Mouse (Mus musculus): Measurements from ENCODE around the gene Psma5. TPM values are rescaled to one million over a fixed set of nuclear protein-coding genes. Genes with fewer than 3 reads are reported as not detected.
"Not testable (repeated sequence)": the region's sequence is repeated elsewhere in the genome, so short reads cannot be mapped to it uniquely, and the experiment has no call there.

Gene Psma5
- polyA plus RNA-seq, 1 experiment, result 37.4 TPM

DNA sequence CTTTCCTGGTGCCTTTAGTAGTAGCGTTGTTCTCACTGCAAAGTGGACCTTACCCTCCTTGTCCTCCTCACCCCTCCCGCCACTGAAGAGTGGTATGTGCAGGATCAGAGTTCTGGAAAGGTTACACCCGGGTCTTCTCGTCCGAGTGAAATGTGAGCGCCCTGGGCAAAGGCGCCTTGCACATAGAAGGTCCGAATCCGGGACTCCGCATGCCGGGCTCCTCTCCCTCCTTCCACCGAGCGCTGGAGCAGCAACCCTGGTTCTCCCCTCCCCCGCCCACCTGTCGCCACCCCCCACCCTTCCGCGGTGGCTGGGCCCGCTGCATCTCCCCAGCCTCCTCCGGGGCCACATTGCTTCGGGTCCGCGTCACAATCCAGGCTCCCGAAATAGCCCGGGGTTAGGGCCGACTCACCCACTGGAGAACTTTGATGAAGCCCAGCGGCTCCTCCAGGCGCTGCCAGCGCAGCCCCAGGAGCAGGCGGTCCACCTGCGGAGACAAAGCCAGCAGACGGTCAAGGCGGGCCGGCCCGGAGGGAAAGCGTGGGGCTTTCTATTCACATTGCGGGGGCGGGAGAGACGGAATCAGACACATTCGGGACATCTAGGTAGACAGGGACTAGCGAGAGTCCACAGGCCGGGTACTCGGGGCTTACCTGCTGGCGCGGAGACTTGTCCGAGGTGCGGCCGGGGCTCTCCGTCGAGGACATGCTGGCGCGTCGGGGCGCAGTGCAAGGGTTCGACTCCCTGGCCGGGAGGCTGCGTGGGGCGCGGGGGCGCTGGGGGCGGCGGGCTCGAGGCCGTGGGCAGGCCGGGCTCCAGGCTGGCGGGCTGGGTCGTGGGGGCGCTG lies 30.8 kb upstream of the Psma5 start:
- TF ChIP-seq POLR2A (IDR thresholded peaks at IDR 0.05; ENCODE audit: borderline replicate concordance, extremely low read depth, low read depth, low read length) (no peak), CTCF (IDR thresholded peaks at IDR 0.05; ENCODE audit: insufficient read depth, low read length) (no peak)
- peak overlapping the region; percentile 52 for H3K4me3 ChIP-seq (replicated peaks; ENCODE audit: extremely low read depth, low read depth, low read length)
- H3K4me1 ChIP-seq (ENCODE audit: control insufficient read depth, insufficient read depth, low read length), result peaks cover 5% of the 10 kb centered on the region; the same call in 1 of the 2 replicates
- peak; percentile 16 for DNase-seq
- 3% methylated on average over 65 of the region's 67 CpGs for WGBS

DNA sequence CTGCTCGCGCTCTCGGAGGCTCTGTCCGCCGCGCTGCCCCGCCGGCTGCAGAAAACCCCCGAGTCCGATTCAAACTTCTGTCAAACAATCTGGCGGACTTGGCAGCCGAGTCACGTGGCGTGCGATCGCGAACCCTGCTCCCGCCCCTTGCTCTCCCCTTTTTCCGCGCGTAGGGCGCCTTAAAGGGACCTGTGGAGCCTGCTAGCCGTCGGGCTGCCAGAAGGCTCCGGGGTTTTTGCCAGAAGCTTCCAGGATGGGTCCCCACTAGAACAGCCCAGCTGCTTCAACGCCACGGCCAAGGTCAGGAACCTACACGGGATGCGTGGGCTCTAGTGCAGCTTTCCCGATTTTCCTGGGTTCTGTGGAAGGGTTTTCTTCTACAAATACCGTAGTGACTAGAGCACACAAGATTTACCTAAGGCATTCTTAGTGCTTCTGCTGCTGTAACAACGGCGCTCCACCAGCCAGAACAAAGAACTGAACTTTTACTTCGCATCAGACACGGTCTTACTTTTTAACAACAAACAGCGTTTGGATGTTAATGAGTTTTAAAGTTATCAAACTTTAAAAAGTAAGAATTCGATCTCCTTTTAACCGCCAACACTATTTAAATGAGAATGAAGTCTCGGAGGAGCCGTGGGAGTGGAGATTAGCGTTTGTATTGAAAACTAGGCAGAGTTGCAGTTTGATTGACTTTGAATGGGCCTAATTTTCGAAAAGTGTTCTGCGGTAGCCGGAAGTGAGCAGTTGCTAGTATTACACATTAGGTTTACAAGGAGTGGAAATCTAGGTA lies 30.0 kb upstream of the Psma5 start, which contains the start of gene Sypl2:
Sypl2 (minus strand) TSS at position 91 of the 793 bp plus-strand sequence.
- WGBS, result 7% methylated on average over 44 of the region's 44 CpGs
- H3K4me3 ChIP-seq (replicated peaks; ENCODE audit: extremely low read depth, low read depth, low read length), result peak within 1 kb of the TSS; percentile 52
- peaks cover 5% of the 10 kb centered on the region; the same call in 1 of the 2 replicates for H3K4me1 ChIP-seq (ENCODE audit: control insufficient read depth, insufficient read depth, low read length)
- DNase-seq, result peak; percentile 36
- TF ChIP-seq POLR2A (IDR thresholded peaks at IDR 0.05; ENCODE audit: borderline replicate concordance, extremely low read depth, low read depth, low read length) (no peak), CTCF (IDR thresholded peaks at IDR 0.05; ENCODE audit: insufficient read depth, low read length) (no peak)

DNA sequence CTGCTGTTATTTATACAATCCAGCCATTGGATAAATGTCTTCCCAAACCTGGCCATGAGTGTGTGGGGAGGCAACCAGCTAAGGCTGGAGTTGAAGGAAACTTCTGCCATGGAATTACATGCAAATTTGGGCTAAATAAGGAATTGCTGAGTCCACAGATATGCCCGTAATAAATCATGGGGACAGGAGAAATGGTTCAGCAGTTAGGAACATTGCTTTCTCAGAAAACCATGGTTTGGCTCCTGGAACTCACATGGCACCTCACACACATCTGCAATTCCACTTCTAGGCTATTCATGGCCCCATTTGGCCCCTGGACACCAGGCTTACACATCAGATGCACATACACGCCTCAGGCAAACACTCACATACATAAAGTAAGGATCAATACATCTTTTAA lies 29.2 kb upstream of the Psma5 start:
- WGBS, result 83% methylated on average over 2 of the region's 2 CpGs
- no peak for DNase-seq
- H3K4me3 ChIP-seq (replicated peaks; ENCODE audit: extremely low read depth, low read depth, low read length), result no peak overlapping the region
- peaks cover 5% of the 10 kb centered on the region; the same call in 1 of the 2 replicates for H3K4me1 ChIP-seq (ENCODE audit: control insufficient read depth, insufficient read depth, low read length)
- TF ChIP-seq POLR2A (IDR thresholded peaks at IDR 0.05; ENCODE audit: borderline replicate concordance, extremely low read depth, low read depth, low read length) (no peak), CTCF (IDR thresholded peaks at IDR 0.05; ENCODE audit: insufficient read depth, low read length) (no peak)

DNA sequence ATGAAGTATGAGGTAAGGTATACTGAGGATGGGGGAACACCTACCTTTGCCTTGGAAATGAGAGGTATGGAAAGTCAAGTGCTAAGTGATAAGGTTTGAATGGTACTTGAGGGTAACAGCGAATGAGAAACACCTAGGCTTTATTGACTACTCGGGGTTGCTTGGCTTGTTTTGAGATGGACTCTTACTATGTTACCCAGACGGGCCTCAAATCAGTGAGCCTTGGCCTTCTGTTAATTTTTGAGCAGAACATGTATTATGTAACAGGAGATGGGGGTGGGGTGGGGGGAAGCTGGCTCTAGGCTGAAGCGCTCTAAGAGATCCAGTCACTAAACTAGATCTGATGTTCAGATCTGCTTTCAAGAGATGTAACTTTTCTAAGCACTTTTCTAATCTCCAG lies 25.1 kb upstream of the Psma5 start:
- TF ChIP-seq CTCF (IDR thresholded peaks at IDR 0.05; ENCODE audit: insufficient read depth, low read length) (no peak), POLR2A (IDR thresholded peaks at IDR 0.05; ENCODE audit: borderline replicate concordance, extremely low read depth, low read depth, low read length) (no peak)

DNA sequence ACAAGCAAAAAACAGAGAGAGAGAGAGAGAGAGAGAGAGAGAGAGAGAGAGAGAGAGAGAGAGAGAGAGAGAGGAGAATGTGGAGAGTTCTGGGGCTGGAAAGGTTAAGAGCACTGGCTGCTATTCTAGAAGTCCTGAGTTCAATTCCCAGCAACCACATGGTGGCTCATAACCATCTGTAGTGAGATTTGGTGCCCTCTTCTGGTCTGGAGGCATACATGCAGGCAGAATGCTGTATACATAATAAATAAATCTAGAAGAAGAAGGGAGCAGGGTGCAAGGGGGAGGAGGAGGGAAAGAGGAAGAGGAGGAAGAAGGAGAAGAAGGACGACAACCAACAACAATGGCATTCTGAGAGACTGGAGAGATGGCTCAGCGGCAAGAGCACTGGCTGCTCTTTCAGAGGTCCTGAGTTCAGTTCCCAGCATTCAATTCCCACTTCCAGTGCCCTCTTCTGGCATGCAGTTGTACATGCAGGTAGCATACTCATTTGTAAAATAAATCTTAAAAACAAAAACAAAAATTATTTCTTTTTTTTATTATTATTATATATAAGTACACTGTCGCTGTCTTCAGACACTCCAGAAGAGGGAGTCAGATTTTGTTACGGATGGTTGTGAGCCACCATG lies 19.1 kb upstream of the Psma5 start:
- not testable (repeated sequence) for H3K4me1 ChIP-seq (ENCODE audit: control insufficient read depth, insufficient read depth, low read length); H3K4me3 ChIP-seq (replicated peaks; ENCODE audit: extremely low read depth, low read depth, low read length); DNase-seq
- 83% methylated on average over 4 of the region's 4 CpGs for WGBS

More for the DNA sequence above, 25.1 kb upstream of the Psma5 start:
- WGBS, result 66% methylated on average over 4 of the region's 4 CpGs
- Histone ChIP-seq H3K4me1 (ENCODE audit: control insufficient read depth, insufficient read depth, low read length) (peaks cover 3% of the 10 kb centered on the region; the same call in 1 of the 2 replicates), H3K4me3 (replicated peaks; ENCODE audit: extremely low read depth, low read depth, low read length) (no peak overlapping the region)
- no peak for DNase-seq

DNA sequence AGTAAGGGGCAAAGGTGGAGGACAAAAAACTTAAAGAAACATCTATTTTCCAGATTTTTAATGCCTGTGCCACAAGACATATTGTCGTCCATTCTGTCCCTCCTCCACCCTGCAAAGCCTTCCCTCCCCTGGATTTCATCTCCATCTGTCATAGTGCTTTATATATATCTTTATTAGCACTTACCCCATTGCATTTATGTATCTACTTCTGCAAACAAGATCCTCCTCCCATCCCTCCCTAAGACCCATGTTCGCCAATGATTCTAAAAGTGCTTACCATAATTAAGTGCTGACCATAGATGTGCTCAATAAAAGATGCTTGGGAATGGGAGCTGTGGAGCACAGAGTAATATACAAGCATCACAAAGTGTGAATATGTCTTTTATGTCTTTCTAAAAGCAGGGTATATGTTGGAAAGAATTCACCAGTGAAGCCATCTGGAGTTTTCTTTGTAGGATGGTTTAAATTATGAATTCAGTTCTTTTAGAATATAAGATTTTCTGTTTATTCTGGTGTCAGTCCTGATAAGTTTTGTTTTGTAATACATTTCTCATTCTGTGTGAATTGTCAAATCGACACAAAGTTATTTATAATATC lies 15.4 kb upstream of the Psma5 start:
- no peak for DNase-seq
- Histone ChIP-seq H3K4me3 (replicated peaks; ENCODE audit: extremely low read depth, low read depth, low read length) (no peak overlapping the region), H3K4me1 (ENCODE audit: control insufficient read depth, insufficient read depth, low read length) (no peaks in the 10 kb centered on the region)
- 90% methylated on average over 3 of the region's 3 CpGs for WGBS
- no peak for TF ChIP-seq POLR2A (IDR thresholded peaks at IDR 0.05; ENCODE audit: borderline replicate concordance, extremely low read depth, low read depth, low read length)
- TF ChIP-seq CTCF (IDR thresholded peaks at IDR 0.05; ENCODE audit: insufficient read depth, low read length), result no peak

DNA sequence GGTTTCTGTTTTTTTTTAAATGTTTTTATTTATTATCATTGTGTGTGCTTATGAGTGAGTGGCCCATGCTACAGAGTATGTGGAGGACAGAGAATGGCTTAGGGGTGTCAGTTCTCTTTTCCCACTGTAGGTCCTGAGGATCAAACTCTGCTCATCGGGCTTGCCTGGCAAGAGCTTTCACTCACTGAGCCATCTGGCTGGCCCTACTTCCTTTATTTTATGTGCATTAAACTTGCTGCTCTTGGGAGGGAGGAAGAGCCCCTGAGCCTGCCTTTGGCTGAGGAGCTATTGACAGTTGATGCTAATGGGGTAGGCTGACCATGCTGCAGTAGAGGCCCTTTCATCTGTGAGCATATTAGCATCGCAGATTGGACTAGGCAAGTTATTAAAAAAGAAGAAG lies 9.9 kb upstream of the Psma5 start:
- Histone ChIP-seq H3K4me1 (ENCODE audit: control insufficient read depth, insufficient read depth, low read length) (no peaks in the 10 kb centered on the region), H3K4me3 (replicated peaks; ENCODE audit: extremely low read depth, low read depth, low read length) (no peak overlapping the region)
- 53% methylated on average over 2 of the region's 2 CpGs for WGBS
- no peak for TF ChIP-seq POLR2A (IDR thresholded peaks at IDR 0.05; ENCODE audit: borderline replicate concordance, extremely low read depth, low read depth, low read length)
- no peak for TF ChIP-seq CTCF (IDR thresholded peaks at IDR 0.05; ENCODE audit: insufficient read depth, low read length)
- no peak for DNase-seq

DNA sequence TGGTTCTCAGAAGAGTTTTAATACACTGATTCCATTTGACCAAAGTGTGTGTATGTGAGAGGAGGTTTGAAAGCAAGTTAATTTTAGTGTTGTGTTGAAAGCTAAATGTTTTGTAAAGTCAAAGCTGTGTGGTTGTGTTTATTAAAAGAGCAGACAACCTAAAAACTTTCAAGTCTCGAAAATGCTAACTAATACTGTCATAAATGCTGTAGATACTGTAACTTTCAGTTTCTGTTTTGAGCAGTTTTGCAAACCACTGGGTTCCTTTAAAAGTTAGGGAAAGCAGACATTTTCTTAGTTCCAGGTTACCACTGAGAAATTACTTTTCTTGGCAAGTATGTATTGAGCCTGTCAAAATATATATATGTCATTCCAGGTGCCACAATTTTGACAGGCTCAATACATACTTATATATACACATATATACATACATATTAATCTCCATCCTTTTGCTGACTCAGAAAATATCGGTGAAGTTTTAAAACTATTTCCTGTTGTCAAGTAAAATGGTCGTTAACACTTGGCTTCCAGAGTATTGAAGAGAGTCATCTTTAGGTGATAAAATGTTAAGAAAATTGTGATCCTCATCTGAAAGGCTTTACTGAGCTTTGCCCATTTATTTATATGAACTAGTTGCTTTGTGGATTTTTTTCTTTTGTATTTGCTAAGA lies 1.2 kb downstream of the Psma5 start:
- 30% methylated on average over 3 of the region's 3 CpGs for WGBS
- peaks cover 3% of the 10 kb centered on the region for H3K4me1 ChIP-seq (ENCODE audit: control insufficient read depth, insufficient read depth, low read length)
- H3K4me3 ChIP-seq (replicated peaks; ENCODE audit: extremely low read depth, low read depth, low read length), result peak overlapping the region; percentile 74
- DNase-seq, result no peak
- TF ChIP-seq POLR2A (IDR thresholded peaks at IDR 0.05; ENCODE audit: borderline replicate concordance, extremely low read depth, low read depth, low read length), result no peak
- no peak for TF ChIP-seq CTCF (IDR thresholded peaks at IDR 0.05; ENCODE audit: insufficient read depth, low read length)

Measured in lung, adult 2 months (tissue).